Mouse (Mus musculus) limb, embryonic 13.5 days (tissue): ENCODE measurements around the gene Camkk1. TPM values are rescaled to one million over a fixed set of nuclear protein-coding genes. Genes with fewer than 3 reads are reported as not detected.
A peak's percentile ranks its signal among the peaks of the same experiment; 100 is the strongest.

Source experiments
- ATAC-seq: fragments of 200-750 bp; cut with Nextera tagmentation; 2 replicates; pipeline ENCODE4 v1.8.0; 2017; ENCODE audit warnings: low read depth, moderate number of reproducible peaks, moderate TSS enrichment; ENCODE audit not compliant: low FRiP score
- H3K27ac ChIP-seq: fragments of 300-500 bp; sonication (generic); 2 replicates; pipeline ENCODE4 v1.5.1; 2015; ENCODE audit warnings: inconsistent platforms, mild to moderate bottlenecking, moderate library complexity
- H3K27me3 ChIP-seq: fragments of 300-500 bp; sonication (generic); 2 replicates; pipeline ENCODE4 v1.6.1; 2015; ENCODE audit warnings: mild to moderate bottlenecking, inconsistent platforms
- H3K36me3 ChIP-seq: fragments of 300-500 bp; sonication (generic); 2 replicates; pipeline ENCODE4 v1.6.1; 2015; ENCODE audit warnings: inconsistent platforms, mild to moderate bottlenecking, moderate library complexity
- H3K4me1 ChIP-seq: fragments of 300-500 bp; sonication (generic); 2 replicates; pipeline ENCODE4 v1.6.1; 2015; ENCODE audit warnings: inconsistent platforms
- H3K4me2 ChIP-seq: fragments of 300-500 bp; sonication (generic); replicated peaks from 2 replicates; pipeline ENCODE4 v1.6.1; 2015; ENCODE audit warnings: inconsistent platforms, mild to moderate bottlenecking, moderate library complexity
- H3K4me3 ChIP-seq: fragments of 300-500 bp; sonication (generic); 2 replicates; pipeline ENCODE4 v1.5.1; 2015; ENCODE audit warnings: moderate library complexity, mild to moderate bottlenecking, inconsistent platforms
- H3K9ac ChIP-seq: fragments of 300-500 bp; sonication (generic); 2 replicates; pipeline ENCODE4 v1.6.1; 2015; ENCODE audit warnings: mild to moderate bottlenecking, inconsistent platforms
- H3K9me3 ChIP-seq: fragments of 300-500 bp; sonication (generic); 2 replicates; pipeline ENCODE4 v1.6.1; 2016; ENCODE audit warnings: inconsistent platforms
- WGBS: fragments of 180-500 bp; shearing (Covaris S2); methylation state at CpG from one replicate; pipeline ENCODE4 v1.1.7; 2015; 5-methylcytosine and 5-hydroxymethylcytosine counted together
- polyA plus RNA-seq: library from polyadenylated mRNA; unstranded; fragments of >200 nt; fragmentation: Nextera tagmentation; extraction: Ambion mirVana; gene quantifications from 2 replicates; pipeline ENCODE4 v1.2.1, GENCODE M21; 2015

The Camkk1 gene
- polyA plus RNA-seq, 1 experiment from 2014 or later, result 12.7 TPM

DNA sequence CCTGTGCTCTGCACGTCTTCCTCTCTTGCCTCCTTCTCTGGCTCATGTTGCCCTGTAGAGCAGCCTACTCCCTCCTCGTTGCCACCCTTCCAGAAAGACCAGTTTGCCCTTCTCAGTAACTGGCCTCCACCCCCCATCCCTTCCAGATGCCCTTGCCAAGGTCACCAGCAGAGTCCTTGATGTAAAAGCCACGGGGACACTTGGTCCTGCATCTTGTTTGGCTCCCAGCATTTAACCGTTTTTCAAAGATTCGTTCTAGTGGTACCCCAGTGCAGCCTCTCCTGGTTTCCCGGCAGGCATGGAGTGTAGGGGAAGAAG is 2.7 kb upstream of the Camkk1 start:
- Histone ChIP-seq H3K4me1 (peaks cover 15% of the 10 kb centered on the region; the same call in 1 of the 2 replicates), H3K9ac (no peak overlapping the region), H3K27ac (no peak overlapping the region), H3K36me3 (no peaks in the 10 kb centered on the region), H3K4me2 (no peak overlapping the region), H3K4me3 (no peak overlapping the region), H3K27me3 (peaks cover 25% of the 10 kb centered on the region), H3K9me3 (no peaks in the 10 kb centered on the region)
- no peak for ATAC-seq
- 74% methylated on average over 6 of the region's 6 CpGs for WGBS

DNA sequence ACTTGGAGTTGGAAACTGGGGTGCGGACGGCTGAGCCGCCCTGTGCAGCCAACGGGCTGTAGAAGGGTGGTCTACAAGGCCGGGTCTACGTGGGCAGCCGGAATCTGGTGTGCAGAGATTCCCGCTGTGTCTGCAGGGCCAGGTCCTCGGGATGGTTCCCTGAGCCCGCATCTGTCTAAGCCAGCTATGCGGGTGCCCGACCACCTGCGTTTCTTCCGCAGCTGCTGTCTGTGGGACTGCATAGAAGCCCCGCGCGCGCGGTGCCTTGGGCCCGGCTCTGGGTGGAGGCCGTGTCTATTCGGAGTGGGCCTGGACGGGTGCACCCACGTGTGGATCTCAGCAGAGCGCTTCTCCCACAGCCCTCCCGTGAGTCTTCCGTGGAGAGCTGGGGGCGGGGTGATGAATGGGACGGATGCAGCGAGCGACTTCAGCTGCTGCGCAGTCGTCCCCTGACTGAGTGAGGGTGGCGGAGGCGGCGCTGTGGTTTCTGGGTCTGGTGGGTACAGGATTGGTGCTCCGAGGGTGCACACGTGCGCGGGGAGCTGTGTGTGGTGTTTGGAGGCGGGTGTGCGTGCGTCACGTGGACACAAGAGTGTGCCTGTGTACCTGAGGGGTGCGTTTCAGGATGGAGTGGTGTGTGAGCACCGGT is 463 bp downstream of the Camkk1 start:
- H3K9ac ChIP-seq, result peak overlapping the region; percentile 72
- peak overlapping the region; percentile 97 for H3K4me2 ChIP-seq
- under 1% methylated on average over 46 of the region's 46 CpGs for WGBS
- ATAC-seq, result peak; percentile 59
- peak overlapping the region; percentile 70 for H3K4me3 ChIP-seq
- no peaks in the 10 kb centered on the region for H3K9me3 ChIP-seq
- H3K36me3 ChIP-seq, result no peaks in the 10 kb centered on the region
- H3K27ac ChIP-seq, result no peak overlapping the region
- H3K4me1 ChIP-seq, result peaks cover 29% of the 10 kb centered on the region
- H3K27me3 ChIP-seq, result peaks cover 35% of the 10 kb centered on the region

DNA sequence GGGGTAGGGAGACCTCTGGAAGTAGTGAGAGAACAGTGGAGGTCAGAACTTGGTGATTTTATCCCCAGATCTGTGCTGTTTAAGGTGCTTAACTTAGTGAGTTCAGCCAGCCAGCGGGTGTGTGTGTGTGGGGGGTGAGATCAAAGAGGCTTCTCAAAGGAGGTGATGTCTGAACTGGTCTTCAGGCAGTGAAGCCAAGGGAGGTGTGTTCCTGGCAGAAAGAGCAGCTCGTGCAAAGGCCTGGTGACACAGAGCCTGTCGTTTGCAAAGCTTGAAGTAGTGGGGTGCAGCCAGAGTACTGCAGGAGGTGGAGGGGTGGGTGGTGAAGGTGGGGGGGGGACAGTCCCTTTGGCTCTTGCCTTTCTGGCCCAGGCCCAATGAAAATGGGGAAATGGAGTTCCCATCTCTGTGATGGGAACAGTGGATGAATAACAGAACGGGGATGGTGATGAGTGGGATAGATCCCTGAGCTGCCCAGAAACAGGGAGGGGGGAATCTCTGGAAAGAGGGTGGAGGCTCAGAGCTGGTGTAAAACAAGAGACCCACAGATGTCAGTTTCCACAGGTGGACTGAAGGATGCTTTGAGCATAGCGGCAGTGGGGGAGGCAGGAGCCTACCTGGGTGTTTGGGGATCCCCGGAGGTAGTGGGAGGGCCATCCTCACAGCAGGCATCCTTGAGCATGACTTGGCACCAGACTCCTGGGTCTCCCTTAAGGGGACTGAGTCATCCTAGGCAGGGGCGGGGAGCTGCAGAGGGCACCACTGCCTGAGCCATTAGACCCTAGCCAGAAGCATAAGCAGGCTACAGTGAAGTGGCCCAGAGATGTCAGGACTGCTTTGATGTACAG is 2.4 kb downstream of the Camkk1 start:
- peaks cover 35% of the 10 kb centered on the region for H3K4me1 ChIP-seq

DNA sequence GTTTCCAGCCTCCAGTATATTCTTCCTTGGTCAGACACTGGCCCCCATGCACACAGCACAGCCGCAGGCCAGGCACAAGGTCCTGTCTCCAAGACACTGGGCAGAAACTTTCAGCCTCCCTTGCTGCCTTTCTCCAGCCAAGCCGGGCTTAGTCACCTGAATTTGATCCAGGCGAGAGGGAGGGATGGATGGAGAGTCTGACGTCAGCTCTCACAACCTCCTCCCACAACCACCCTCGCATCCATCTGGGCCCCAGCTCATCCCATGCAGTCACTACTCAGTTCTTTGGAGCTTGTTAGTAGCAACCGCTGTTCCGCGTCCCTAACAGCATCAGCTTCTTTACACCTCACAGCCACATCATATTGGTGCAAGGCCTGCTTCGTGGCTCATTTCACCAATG is 4.3 kb downstream of the Camkk1 start:
- Histone ChIP-seq H3K4me3 (no peak overlapping the region), H3K36me3 (no peaks in the 10 kb centered on the region), H3K9ac (peak overlapping the region; percentile 48; the same call in 1 of the 2 replicates), H3K4me2 (no peak overlapping the region), H3K27me3 (peaks cover 32% of the 10 kb centered on the region), H3K9me3 (no peaks in the 10 kb centered on the region), H3K27ac (peak overlapping the region; percentile 39; the same call in 1 of the 2 replicates), H3K4me1 (peaks cover 34% of the 10 kb centered on the region)
- no peak for ATAC-seq
- 43% methylated on average over 9 of the region's 9 CpGs for WGBS

More for the DNA sequence above, 2.4 kb downstream of the Camkk1 start:
- Histone ChIP-seq H3K9me3 (no peaks in the 10 kb centered on the region), H3K4me3 (no peak overlapping the region), H3K9ac (no peak overlapping the region), H3K27ac (no peak overlapping the region), H3K36me3 (no peaks in the 10 kb centered on the region), H3K4me2 (no peak overlapping the region), H3K27me3 (peaks cover 35% of the 10 kb centered on the region)
- no peak for ATAC-seq
- 52% methylated on average over 7 of the region's 7 CpGs for WGBS

GRCm38 (mm10) chr11:73023827-73024226 is 5.0 kb downstream of the Camkk1 start:
- H3K4me3 ChIP-seq, result no peak overlapping the region
- H3K9ac ChIP-seq, result no peak overlapping the region
- peaks cover 30% of the 10 kb centered on the region for H3K4me1 ChIP-seq
- no peak for ATAC-seq
- no peaks in the 10 kb centered on the region for H3K9me3 ChIP-seq
- H3K4me2 ChIP-seq, result no peak overlapping the region
- H3K27me3 ChIP-seq, result peaks cover 32% of the 10 kb centered on the region
- 62% methylated on average over 4 of the region's 4 CpGs for WGBS
- H3K36me3 ChIP-seq, result no peaks in the 10 kb centered on the region
- H3K27ac ChIP-seq, result peak overlapping the region; percentile 53; the same call in 1 of the 2 replicates

GRCm38 (mm10) chr11:73024236-73024904 is 5.6 kb downstream of the Camkk1 start:
- Histone ChIP-seq H3K4me3 (no peak overlapping the region), H3K27me3 (peaks cover 29% of the 10 kb centered on the region), H3K9me3 (no peaks in the 10 kb centered on the region), H3K36me3 (no peaks in the 10 kb centered on the region), H3K4me1 (peaks cover 27% of the 10 kb centered on the region), H3K4me2 (0 out of 2 replicates have a peak overlapping the region, but pooled peaks have one; percentile 1), H3K9ac (no peak overlapping the region), H3K27ac (peak overlapping the region; percentile 53; the same call in 1 of the 2 replicates)
- WGBS, result 47% methylated on average over 7 of the region's 7 CpGs
- peak; percentile 10; the same call in 1 of the 2 replicates for ATAC-seq

GRCm38 (mm10) chr11:73026961-73027360 is 8.2 kb downstream of the Camkk1 start:
- Histone ChIP-seq H3K9ac (no peak overlapping the region), H3K4me3 (no peak overlapping the region), H3K27ac (no peak overlapping the region), H3K4me1 (peaks cover 28% of the 10 kb centered on the region), H3K4me2 (no peak overlapping the region; the same call in 1 of the 2 replicates), H3K27me3 (0 out of 2 replicates have a peak, but pooled peaks cover 3% of the 10 kb centered on the region), H3K9me3 (no peaks in the 10 kb centered on the region), H3K36me3 (no peaks in the 10 kb centered on the region)
- no peak for ATAC-seq
- 48% methylated on average over 8 of the region's 8 CpGs for WGBS

GRCm38 (mm10) chr11:73030821-73031498 is 12.2 kb downstream of the Camkk1 start:
- peak overlapping the region; percentile 78 for H3K27ac ChIP-seq

DNA sequence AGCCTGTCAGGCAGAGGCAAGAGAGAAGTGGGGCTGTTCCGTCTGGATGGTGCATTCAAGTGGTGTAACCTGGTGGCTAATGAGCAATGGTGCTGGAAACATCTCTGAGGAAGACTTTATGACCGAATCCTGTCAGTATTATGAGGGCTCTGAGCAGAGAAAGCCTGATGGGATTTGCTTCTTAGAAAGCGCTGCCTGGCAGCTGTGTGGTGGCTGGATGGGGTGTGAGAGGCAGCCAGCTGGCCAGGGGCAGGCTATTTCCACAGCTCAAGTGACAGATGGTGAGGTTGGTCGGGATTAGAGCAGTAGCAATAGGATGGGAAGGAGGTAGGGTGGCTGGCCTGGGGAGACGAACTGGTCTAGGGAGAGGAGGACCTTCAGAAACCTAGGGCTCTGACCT is 12.7 kb downstream of the Camkk1 start:
- Histone ChIP-seq H3K4me1 (peaks cover 9% of the 10 kb centered on the region), H3K9ac (peak overlapping the region; percentile 60; the same call in 1 of the 2 replicates), H3K27me3 (no peaks in the 10 kb centered on the region), H3K4me3 (0 out of 2 replicates have a peak overlapping the region, but pooled peaks have one; percentile 37), H3K9me3 (no peaks in the 10 kb centered on the region), H3K36me3 (no peaks in the 10 kb centered on the region), H3K27ac (peak overlapping the region; percentile 78), H3K4me2 (peak overlapping the region; percentile 70)
- ATAC-seq, result peak; percentile 17
- 53% methylated on average over 5 of the region's 5 CpGs for WGBS

More at GRCm38 (mm10) chr11:73030821-73031498, 12.2 kb downstream of the Camkk1 start:
- peak; percentile 92 for ATAC-seq
- peaks cover 9% of the 10 kb centered on the region for H3K4me1 ChIP-seq
- no peaks in the 10 kb centered on the region for H3K9me3 ChIP-seq
- peak overlapping the region; percentile 37 for H3K4me3 ChIP-seq
- peak overlapping the region; percentile 70 for H3K4me2 ChIP-seq
- WGBS, result 23% methylated on average over 20 of the region's 20 CpGs
- H3K9ac ChIP-seq, result peak overlapping the region; percentile 60
- H3K27me3 ChIP-seq, result no peaks in the 10 kb centered on the region
- H3K36me3 ChIP-seq, result no peaks in the 10 kb centered on the region

- Histone ChIP-seq H3K4me2 (no peak overlapping the region), H3K9ac (no peak overlapping the region), H3K27me3 (no peaks in the 10 kb centered on the region), H3K4me3 (no peak overlapping the region), H3K4me1 (peaks cover 7% of the 10 kb centered on the region), H3K9me3 (no peaks in the 10 kb centered on the region), H3K36me3 (peaks cover 21% of the 10 kb centered on the region; the same call in 1 of the 2 replicates), H3K27ac (no peak overlapping the region)
- WGBS, result 80% methylated on average over 7 of the region's 7 CpGs
- ATAC-seq, result no peak
Observed at GRCm38 (mm10) chr11:73036077-73036476, 17.3 kb downstream of the Camkk1 start.

DNA sequence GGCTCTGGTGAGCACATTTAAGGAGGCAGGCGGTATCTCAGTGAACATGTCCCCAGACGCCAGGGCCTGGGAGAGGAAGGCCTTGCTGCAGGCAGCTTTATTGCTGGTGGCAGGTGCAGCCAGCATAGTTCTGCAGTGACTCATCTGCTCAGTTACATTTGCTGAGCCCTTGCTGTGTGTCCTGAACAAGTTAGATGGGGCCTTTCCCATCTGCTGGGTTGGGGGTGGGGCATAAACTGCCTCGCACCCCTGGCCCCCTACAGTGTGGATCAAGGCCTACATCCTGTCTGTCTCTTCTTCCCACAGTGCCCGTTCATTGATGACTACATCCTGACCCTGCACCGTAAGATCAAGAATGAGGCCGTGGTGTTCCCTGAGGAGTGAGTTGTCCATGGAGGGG is 18.1 kb downstream of the Camkk1 start:
- no peak overlapping the region for H3K27ac ChIP-seq
- ATAC-seq, result peak; percentile 45
- H3K4me3 ChIP-seq, result no peak overlapping the region
- no peak overlapping the region for H3K9ac ChIP-seq
- no peaks in the 10 kb centered on the region for H3K27me3 ChIP-seq
- no peak overlapping the region for H3K4me2 ChIP-seq
- 57% methylated on average over 6 of the region's 6 CpGs for WGBS
- peaks cover 22% of the 10 kb centered on the region; the same call in 1 of the 2 replicates for H3K36me3 ChIP-seq
- no peaks in the 10 kb centered on the region; the same call in 1 of the 2 replicates for H3K4me1 ChIP-seq
- no peaks in the 10 kb centered on the region for H3K9me3 ChIP-seq
